Mouse (Mus musculus) lung, embryonic 14.5 days (tissue): ENCODE data around the gene Zfp488. TPM values are rescaled to one million over a fixed set of nuclear protein-coding genes. Genes with fewer than 3 reads are reported as not detected.
A peak's percentile ranks its signal among the peaks of the same experiment; 100 is the strongest.

Experiments
- ATAC-seq: fragments of 200-750 bp; cut with Nextera tagmentation; 2 replicates; pipeline ENCODE4 v1.8.0; 2017; ENCODE audit warnings: mild to moderate bottlenecking, moderate TSS enrichment, moderate library complexity; ENCODE audit not compliant: insufficient read depth
- DNase-seq: peaks from one replicate; pipeline ENCODE4 v3.0.0-alpha.2; 2015
- H3K27ac ChIP-seq: fragments of 300-500 bp; sonication (generic); 2 replicates; pipeline ENCODE4 v1.5.1; 2014; ENCODE audit warnings: low read depth, mild to moderate bottlenecking, moderate library complexity
- H3K27me3 ChIP-seq: fragments of 300-500 bp; sonication (generic); 2 replicates; pipeline ENCODE4 v1.6.1; 2014; ENCODE audit warnings: low read length, control low read depth; ENCODE audit not compliant: insufficient read depth
- H3K36me3 ChIP-seq: fragments of 300-500 bp; sonication (generic); 2 replicates; pipeline ENCODE4 v1.6.1; 2014; ENCODE audit warnings: control low read depth; ENCODE audit not compliant: insufficient read depth
- H3K4me1 ChIP-seq: fragments of 300-500 bp; sonication (generic); 2 replicates; pipeline ENCODE4 v1.6.1; 2014; ENCODE audit warnings: antibody characterized with exemption, control low read depth; ENCODE audit not compliant: insufficient read depth
- H3K4me2 ChIP-seq: fragments of 300-500 bp; sonication (generic); 2 replicates; pipeline ENCODE4 v1.6.1; 2014; ENCODE audit warnings: mild to moderate bottlenecking
- H3K4me3 ChIP-seq: fragments of 300-500 bp; sonication (generic); 2 replicates; pipeline ENCODE4 v1.5.1; 2014; ENCODE audit warnings: low read depth, low read length
- H3K9ac ChIP-seq: fragments of 300-500 bp; sonication (generic); 2 replicates; pipeline ENCODE4 v1.6.1; 2014
- H3K9me3 ChIP-seq: fragments of 300-500 bp; sonication (generic); 2 replicates; pipeline ENCODE4 v1.6.1; 2016; ENCODE audit warnings: low read depth, low read length, control low read depth
- CTCF ChIP-seq: IDR thresholded peaks from 2 replicates; pipeline ENCODE4 v1.5.1; 2016; ENCODE audit warnings: antibody characterized with exemption, low read depth
- WGBS: fragments of 180-500 bp; shearing (Covaris S2); extraction: QIAGEN DNeasy Blood & Tissue Kit; methylation state at CpG from one replicate; pipeline ENCODE4 v1.1.7; 2014; 5-methylcytosine and 5-hydroxymethylcytosine counted together
- polyA plus RNA-seq: library from polyadenylated mRNA; unstranded; fragments of >200 nt; fragmentation: Nextera tagmentation; extraction: Ambion mirVana; gene quantifications from 2 replicates; pipeline ENCODE4 v1.2.1, GENCODE M21; 2014

Zfp488 gene
- polyA plus RNA-seq, 1 experiment from 2014 or later: 0.05 TPM

DNA sequence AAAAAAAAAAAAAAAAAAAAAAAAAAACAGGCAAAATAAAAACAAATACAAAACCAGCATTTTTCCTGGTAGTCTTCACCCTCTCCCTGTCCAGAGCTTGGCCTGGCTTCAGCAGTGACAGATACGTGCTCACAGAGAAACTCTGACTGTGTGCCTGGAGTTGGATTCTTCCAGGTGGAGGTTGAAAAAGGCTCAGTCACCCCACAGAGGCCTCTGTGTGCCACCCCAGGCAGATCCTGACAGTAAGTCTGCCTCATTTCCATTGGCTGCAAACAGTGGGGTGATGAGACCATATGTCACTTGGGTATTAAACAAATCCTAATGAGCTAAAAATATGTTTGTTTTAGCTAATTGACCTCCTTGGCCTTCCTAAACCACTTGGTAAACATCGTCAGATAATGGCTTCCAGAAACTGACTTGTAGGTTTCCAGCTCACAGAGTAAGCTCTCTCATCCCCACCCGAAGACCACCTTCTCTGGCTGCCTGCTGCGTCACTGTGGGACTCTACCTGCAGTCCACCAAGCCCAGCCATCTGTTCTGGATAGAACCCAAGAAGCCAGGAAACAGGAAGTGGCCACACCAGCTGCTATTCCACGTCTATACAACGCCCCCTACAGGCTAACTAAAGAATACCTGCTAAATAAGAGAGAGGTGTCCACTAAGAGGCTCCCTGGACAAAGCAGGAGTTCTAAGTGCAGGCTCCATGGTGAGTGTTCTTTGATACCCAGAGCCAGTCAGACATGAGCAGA is 26.2 kb downstream of the Zfp488 start:
- no peak overlapping the region for H3K4me3 ChIP-seq
- ATAC-seq (no peak), DNase-seq (peak; percentile 15)
- H3K9ac ChIP-seq: no peak overlapping the region
- no peak overlapping the region for H3K27ac ChIP-seq
- 31% methylated on average over 6 of the region's 6 CpGs for WGBS
- H3K4me2 ChIP-seq: no peak overlapping the region
- no peaks in the 10 kb centered on the region for H3K27me3 ChIP-seq
- TF ChIP-seq CTCF: peak; percentile 31; the same call in 1 of the 2 replicates
- H3K9me3 ChIP-seq: no peaks in the 10 kb centered on the region
- H3K4me1 ChIP-seq: no peaks in the 10 kb centered on the region
- H3K36me3 ChIP-seq: no peaks in the 10 kb centered on the region

DNA sequence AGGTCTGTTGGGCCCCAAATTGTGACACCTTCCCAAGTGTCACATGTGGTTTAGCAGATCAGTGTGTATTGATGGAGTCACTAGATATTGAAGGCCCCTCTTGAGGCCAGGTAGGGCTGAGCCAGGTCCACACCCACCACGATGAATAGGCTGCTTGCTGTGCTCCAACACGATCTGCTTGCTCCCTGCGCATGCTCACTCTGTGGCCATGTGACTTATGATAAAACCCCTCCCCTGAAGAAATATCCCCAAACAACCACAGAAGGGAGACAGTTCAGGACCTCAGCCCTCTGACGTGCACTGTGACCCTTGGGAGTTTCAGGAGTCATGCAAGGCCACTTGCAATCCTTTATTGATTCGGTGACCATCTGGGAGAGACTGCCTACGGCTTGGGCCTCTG is 32.4 kb downstream of the Zfp488 start:
- no peak for TF ChIP-seq CTCF
- Histone ChIP-seq H3K9me3 (no peaks in the 10 kb centered on the region), H3K4me2 (no peak overlapping the region), H3K27me3 (no peaks in the 10 kb centered on the region), H3K27ac (no peak overlapping the region), H3K4me1 (no peaks in the 10 kb centered on the region), H3K4me3 (no peak overlapping the region), H3K36me3 (no peaks in the 10 kb centered on the region), H3K9ac (no peak overlapping the region)
- WGBS: 66% methylated on average over 6 of the region's 6 CpGs
- DNase-seq (no peak), ATAC-seq (no peak)

DNA sequence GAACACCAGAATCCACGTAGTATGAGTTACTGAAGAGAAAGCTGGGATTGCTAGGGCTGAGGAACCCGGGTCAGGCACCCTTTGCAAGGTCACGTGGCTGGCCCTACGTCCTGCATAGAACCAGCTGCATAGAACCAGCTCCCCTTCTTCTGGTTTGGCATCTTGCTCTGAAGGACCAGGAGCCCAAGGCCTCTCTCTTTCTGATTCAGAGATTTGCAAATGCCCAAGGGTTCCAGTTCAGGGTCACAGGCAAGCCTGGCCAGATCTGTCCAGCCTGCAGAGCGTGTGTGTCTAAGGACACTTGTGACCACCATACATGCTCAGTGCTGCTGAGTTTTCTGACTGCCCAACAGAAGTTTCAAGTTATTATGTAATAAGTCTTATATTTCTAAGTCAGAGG is 36.3 kb downstream of the Zfp488 start:
- H3K27me3 ChIP-seq: no peaks in the 10 kb centered on the region
- no peaks in the 10 kb centered on the region for H3K4me1 ChIP-seq
- H3K9ac ChIP-seq: no peak overlapping the region
- no peak for ATAC-seq
- WGBS: 64% methylated on average over 5 of the region's 5 CpGs
- H3K27ac ChIP-seq: no peak overlapping the region
- no peak for DNase-seq
- no peaks in the 10 kb centered on the region for H3K36me3 ChIP-seq
- no peak for TF ChIP-seq CTCF
- H3K4me3 ChIP-seq: no peak overlapping the region
- H3K4me2 ChIP-seq: no peak overlapping the region
- H3K9me3 ChIP-seq: no peaks in the 10 kb centered on the region

DNA sequence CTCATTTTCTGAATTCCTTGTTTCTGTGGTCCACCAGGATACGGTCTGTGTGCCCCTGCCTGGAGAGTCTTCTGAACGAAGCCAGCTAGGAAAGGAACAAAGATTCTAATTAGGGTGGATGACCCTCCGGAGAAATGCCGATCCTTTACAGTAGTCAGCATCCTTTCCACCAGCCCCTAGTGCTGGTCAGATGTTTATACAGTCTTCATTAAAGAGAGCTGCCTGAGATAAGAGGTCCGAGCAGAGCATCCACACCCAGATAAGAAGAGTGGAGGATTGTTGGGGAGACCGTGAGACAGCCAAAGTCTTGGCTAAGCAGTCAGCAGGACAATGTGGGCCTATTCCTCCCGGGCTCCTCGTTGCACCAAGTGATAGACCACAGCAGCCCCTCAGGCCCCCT is 37.8 kb downstream of the Zfp488 start, which contains the start of gene Gdf2:
Gdf2 (plus strand) TSS at position 301 of the 400 bp plus-strand sequence.
- Histone ChIP-seq H3K9me3 (no peaks in the 10 kb centered on the region), H3K9ac (no peak within 1 kb of the TSS), H3K4me2 (no peak within 1 kb of the TSS), H3K4me3 (no peak within 1 kb of the TSS), H3K36me3 (no peaks in the 10 kb centered on the region), H3K27me3 (no peaks in the 10 kb centered on the region), H3K27ac (no peak within 1 kb of the TSS), H3K4me1 (no peaks in the 10 kb centered on the region)
- no peak for DNase-seq
- no peak for TF ChIP-seq CTCF
- WGBS: 26% methylated on average over 8 of the region's 8 CpGs
- no peak for ATAC-seq

GRCm38 (mm10) chr14:33939117-33939516 is 39.4 kb downstream of the Zfp488 start:
- no peaks in the 10 kb centered on the region for H3K4me1 ChIP-seq
- peak; percentile 90 for TF ChIP-seq CTCF
- 0 out of 2 replicates have a peak, but pooled peaks have one; percentile 38 for ATAC-seq
- 24% methylated on average over 9 of the region's 9 CpGs for WGBS
- peak; percentile 90 for DNase-seq
- 0 out of 2 replicates have a peak overlapping the region, but pooled peaks have one; percentile 13 for H3K9ac ChIP-seq
- no peaks in the 10 kb centered on the region for H3K27me3 ChIP-seq
- peak overlapping the region; percentile 44 for H3K4me2 ChIP-seq
- H3K36me3 ChIP-seq: no peaks in the 10 kb centered on the region
- no peak overlapping the region for H3K4me3 ChIP-seq
- H3K9me3 ChIP-seq: no peaks in the 10 kb centered on the region
- no peak overlapping the region for H3K27ac ChIP-seq

DNA sequence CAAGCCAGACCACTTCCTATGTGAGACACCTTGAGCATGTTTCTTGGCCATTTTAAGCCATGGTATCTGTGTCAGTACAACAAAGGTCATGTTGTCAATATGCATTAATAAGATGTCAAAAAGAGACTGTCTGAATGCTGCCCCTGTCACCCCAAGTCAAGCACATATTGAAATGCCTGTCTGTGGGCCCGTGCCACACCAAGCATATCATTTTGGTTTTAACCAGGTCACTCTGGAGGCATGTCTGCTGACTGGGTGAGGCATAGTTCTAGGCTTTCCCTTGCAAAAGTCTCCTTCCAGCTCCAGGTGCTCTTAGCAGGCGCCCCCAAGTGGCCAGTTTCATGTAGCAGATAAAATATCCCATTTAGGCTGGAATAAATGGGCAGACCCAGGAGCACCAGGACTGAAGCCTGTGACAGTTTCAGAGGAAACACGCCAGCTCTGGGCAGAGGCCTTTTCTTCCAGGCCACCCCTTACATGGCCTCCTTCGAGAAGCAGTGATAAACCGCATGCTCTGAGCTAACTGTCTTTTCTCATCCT is 44.7 kb downstream of the Zfp488 start:
- DNase-seq (peak; percentile 84), ATAC-seq (no peak)
- no peaks in the 10 kb centered on the region for H3K9me3 ChIP-seq
- 39% methylated on average over 5 of the region's 5 CpGs for WGBS
- TF ChIP-seq CTCF: peak; percentile 73
- no peaks in the 10 kb centered on the region for H3K36me3 ChIP-seq
- no peak overlapping the region for H3K4me2 ChIP-seq
- no peak overlapping the region for H3K9ac ChIP-seq
- H3K27ac ChIP-seq: no peak overlapping the region
- no peak overlapping the region for H3K4me3 ChIP-seq
- H3K4me1 ChIP-seq: no peaks in the 10 kb centered on the region
- peaks cover 33% of the 10 kb centered on the region for H3K27me3 ChIP-seq

GRCm38 (mm10) chr14:33932935-33933703 is 45.4 kb downstream of the Zfp488 start:
- Histone ChIP-seq H3K4me3 (no peak overlapping the region), H3K36me3 (no peaks in the 10 kb centered on the region), H3K4me1 (no peaks in the 10 kb centered on the region), H3K27me3 (peaks cover 33% of the 10 kb centered on the region), H3K9me3 (no peaks in the 10 kb centered on the region), H3K4me2 (no peak overlapping the region), H3K27ac (no peak overlapping the region), H3K9ac (no peak overlapping the region)
- DNase-seq (peak; percentile 76), ATAC-seq (0 out of 2 replicates have a peak, but pooled peaks have one; percentile 23)
- 59% methylated on average over 10 of the region's 10 CpGs for WGBS
- peak; percentile 72 for TF ChIP-seq CTCF
